Mouse (Mus musculus): ENCODE measurements around the gene Sptbn4.

DNA sequence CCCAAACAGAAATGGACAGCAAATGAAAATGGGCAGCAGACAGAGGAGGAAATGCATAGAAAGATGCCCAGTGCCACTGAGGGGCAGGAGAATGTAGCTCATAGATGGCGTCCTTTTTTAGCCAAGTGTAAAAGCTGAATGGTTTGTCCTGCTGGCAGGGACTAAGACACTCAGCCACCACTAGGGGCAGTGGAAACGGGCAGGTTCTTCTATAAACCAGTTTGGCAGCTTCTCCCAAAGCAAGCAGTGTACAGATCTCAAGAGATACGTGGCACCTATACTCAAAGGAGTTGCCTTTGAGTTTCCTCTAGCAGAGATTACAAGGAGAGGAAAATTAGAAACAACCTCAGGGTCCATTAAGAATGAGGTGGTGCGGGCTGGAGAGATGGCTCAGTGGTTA is 69.1 kb downstream of the Sptbn4 start:
- TF ChIP-seq CTCF (IDR thresholded peaks at IDR 0.05; ENCODE audit: low read depth, low read length) (peak; percentile 32; the same call in 1 of the 2 replicates), POLR2A (IDR thresholded peaks at IDR 0.05; ENCODE audit: extremely low read depth, insufficient read depth, low read length) (no peak)
